Mouse (Mus musculus) erythroblast, embryonic 14.5 days (primary cell): ENCODE measurements around the gene Psmd9.

Experiments
- GATA1 ChIP-seq: IDR thresholded peaks from 2 replicates; pipeline ENCODE4 v1.6.1; 2012; ENCODE audit warnings: low read length, inconsistent platforms, mixed read lengths
- TAL1 ChIP-seq: IDR thresholded peaks from 3 replicates; pipeline ENCODE4 v1.6.1; 2012; ENCODE audit warnings: low read length, inconsistent platforms, mixed read lengths

DNA sequence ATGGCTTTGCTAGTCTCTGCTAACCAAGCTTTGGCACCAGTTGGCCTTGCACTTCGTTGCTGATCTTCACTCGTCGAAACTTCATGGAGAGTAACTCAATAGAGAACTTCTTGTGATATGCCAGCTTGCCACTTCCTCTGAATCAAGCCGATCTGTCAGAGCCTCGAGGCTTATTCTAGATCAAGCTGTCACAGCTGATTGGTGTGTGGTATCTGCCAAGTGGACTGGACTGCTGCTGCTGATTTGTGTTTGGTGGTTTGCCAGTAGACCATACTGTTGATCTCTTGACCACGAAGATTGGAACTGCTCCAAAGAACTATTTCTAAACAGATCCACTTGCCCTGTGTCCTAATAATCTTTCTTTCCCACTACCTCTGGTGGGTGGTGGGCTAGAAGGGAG, 22.2 kb downstream of the Psmd9 start:
- TF ChIP-seq TAL1 (no peak), GATA1 (no peak)
